Mouse (Mus musculus) forebrain, postnatal 0 days (tissue): ENCODE measurements around the gene Smad9. TPM values are rescaled to one million over a fixed set of nuclear protein-coding genes. Genes with fewer than 3 reads are reported as not detected.

Source experiments
- ATAC-seq: fragments of 200-750 bp; cut with Nextera tagmentation; 2 replicates; pipeline ENCODE4 v1.8.0; 2017; ENCODE audit warnings: mild to moderate bottlenecking, moderate library complexity
- DNase-seq: peaks from one replicate; pipeline ENCODE4 v3.0.0-alpha.2; 2015
- H3K27ac ChIP-seq: fragments of 300-500 bp; sonication (generic); 2 replicates; pipeline ENCODE4 v1.5.1; 2014; ENCODE audit warnings: low read depth, mild to moderate bottlenecking, antibody characterized with exemption, low read length, moderate library complexity, mixed read lengths
- H3K27me3 ChIP-seq: fragments of 300-500 bp; sonication (generic); 2 replicates; pipeline ENCODE4 v1.6.1; 2014; ENCODE audit warnings: mild to moderate bottlenecking, low read length, mixed read lengths; ENCODE audit not compliant: insufficient read depth
- H3K36me3 ChIP-seq: fragments of 300-500 bp; sonication (generic); 2 replicates; pipeline ENCODE4 v1.6.1; 2014; ENCODE audit warnings: mild to moderate bottlenecking, moderate library complexity; ENCODE audit not compliant: insufficient read depth
- H3K4me1 ChIP-seq: fragments of 300-500 bp; sonication (generic); 2 replicates; pipeline ENCODE4 v1.6.1; 2014; ENCODE audit warnings: antibody characterized with exemption; ENCODE audit not compliant: insufficient read depth
- H3K4me2 ChIP-seq: fragments of 300-500 bp; sonication (generic); 2 replicates; pipeline ENCODE4 v1.6.1; 2014; ENCODE audit warnings: low read depth, mild to moderate bottlenecking, moderate library complexity
- H3K4me3 ChIP-seq: fragments of 300-500 bp; sonication (generic); 2 replicates; pipeline ENCODE4 v1.5.1; 2014; ENCODE audit warnings: low read depth, low read length, mixed read lengths
- H3K9ac ChIP-seq: fragments of 300-500 bp; sonication (generic); 2 replicates; pipeline ENCODE4 v1.6.1; 2014; ENCODE audit warnings: mild to moderate bottlenecking
- H3K9me3 ChIP-seq: fragments of 300-500 bp; sonication (generic); 2 replicates; pipeline ENCODE4 v1.6.1; 2016; ENCODE audit warnings: low read length
- CTCF ChIP-seq: sonication (generic); IDR thresholded peaks from 2 replicates; pipeline ENCODE4 v1.5.1; 2016; ENCODE audit warnings: antibody characterized with exemption, control low read depth, low read depth
- WGBS: fragments of 180-500 bp; shearing (Covaris S2); extraction: QIAGEN DNeasy Blood & Tissue Kit; methylation state at CpG from one replicate; pipeline ENCODE4 v1.1.7; 2014; 5-methylcytosine and 5-hydroxymethylcytosine counted together
- polyA plus RNA-seq: library from polyadenylated mRNA; unstranded; fragments of >200 nt; fragmentation: Nextera tagmentation; extraction: Ambion mirVana; gene quantifications from 2 replicates; pipeline ENCODE4 v1.2.1, GENCODE M21; 2015
- total RNA-seq: library from RNA; depleted of rRNA; stranded (reverse); fragments of >200 nt; gene quantifications from 2 replicates; pipeline ENCODE4 v1.2.3, GENCODE M21; 2014

Smad9 gene
- total and polyA plus RNA-seq, 2 experiments from 2014 or later = 0.35 to 2.7 TPM

DNA sequence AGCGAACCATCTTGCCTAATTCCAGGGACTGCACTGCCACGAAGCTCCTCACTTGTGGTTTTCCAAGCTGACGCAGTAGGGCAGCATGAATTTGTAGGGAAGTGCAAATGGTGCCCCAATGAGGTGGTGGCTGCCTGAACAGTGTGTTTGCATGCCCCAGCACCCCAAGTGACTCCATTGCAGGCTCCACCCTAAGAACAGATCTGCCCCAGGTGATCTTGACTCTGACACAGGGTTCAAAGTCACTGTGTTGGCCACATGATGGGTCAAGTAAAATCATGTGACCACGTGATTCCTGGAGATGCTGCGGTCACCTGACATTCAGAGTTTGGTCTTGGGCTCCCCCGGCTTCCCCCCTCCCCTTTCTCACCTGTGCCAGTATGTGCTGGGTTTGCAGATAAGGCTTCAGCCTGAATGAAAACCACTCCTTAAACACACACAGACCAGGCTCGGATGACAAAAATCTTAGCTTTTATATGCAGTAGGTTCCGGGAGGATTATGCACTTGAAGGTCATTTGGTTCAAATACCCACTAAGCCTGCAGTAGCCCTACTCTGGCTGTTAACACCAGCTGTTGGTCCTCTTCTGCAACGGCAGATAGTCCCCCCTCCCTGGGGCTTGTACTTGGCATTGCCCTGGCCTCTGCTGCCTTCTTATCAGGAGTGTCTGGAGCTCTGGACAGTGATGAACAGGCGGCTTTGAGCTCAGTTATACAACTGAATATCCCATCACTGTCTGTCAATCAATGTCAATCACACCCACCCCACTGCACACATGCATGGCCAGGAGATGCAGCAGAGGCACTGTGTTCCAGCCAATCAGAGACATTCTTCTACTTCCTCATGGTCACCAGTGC, 36.7 kb downstream of the Smad9 start:
- 74% methylated on average over 10 of the region's 10 CpGs for WGBS
- H3K9ac ChIP-seq = no peak overlapping the region
- ATAC-seq (no peak), DNase-seq (no peak)
- no peak overlapping the region for H3K4me2 ChIP-seq
- H3K27ac ChIP-seq = no peak overlapping the region
- no peaks in the 10 kb centered on the region for H3K36me3 ChIP-seq
- no peak for TF ChIP-seq CTCF
- no peak overlapping the region for H3K4me3 ChIP-seq
- H3K4me1 ChIP-seq = no peaks in the 10 kb centered on the region
- no peaks in the 10 kb centered on the region for H3K27me3 ChIP-seq
- no peaks in the 10 kb centered on the region for H3K9me3 ChIP-seq

DNA sequence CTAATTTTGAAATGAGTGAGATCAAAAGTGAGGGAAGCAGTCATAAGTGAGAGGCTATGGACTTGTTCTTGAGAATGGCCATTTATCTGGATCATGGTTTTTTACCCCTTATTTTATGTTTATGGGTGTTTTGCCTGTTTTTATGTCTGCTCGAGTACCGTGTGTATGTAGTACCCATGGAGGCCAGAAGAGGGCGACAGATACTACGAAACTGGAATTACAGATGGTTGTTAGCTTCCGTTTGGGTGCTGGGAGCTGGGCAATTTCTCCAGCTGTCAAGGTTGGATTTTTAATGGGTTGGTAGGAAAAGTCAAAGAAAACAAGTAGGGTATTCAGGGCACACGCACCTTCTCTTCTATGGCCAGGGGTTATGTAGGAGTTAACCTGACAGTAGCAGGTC, 38.4 kb downstream of the Smad9 start:
- no peak for ATAC-seq
- Histone ChIP-seq H3K9ac (no peak overlapping the region), H3K4me2 (no peak overlapping the region), H3K4me1 (no peaks in the 10 kb centered on the region), H3K36me3 (no peaks in the 10 kb centered on the region), H3K27me3 (no peaks in the 10 kb centered on the region), H3K27ac (no peak overlapping the region), H3K4me3 (no peak overlapping the region), H3K9me3 (no peaks in the 10 kb centered on the region)
- TF ChIP-seq CTCF = peak; percentile 23; the same call in 1 of the 2 replicates
- DNase-seq = no peak
- WGBS = 85% methylated on average over 6 of the region's 6 CpGs

DNA sequence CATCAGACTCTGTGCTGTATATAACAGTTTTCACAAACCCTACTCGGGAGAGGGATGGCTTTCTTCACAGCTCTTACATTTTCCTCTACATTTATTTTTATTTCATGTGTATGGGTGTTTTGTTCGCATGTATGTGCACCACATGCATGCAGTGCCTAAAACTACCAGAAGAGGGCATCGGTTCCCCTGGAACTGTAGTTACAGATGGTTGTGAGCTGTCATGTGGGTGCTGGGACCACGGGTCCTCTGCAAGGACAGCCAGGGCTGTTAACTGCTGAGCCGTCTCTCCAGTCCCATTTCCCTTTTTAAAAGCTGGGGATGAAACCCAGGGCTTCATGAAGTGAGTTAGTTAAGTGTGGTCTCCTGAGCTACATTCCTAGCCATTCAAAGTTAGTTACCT, 40.0 kb downstream of the Smad9 start:
- TF ChIP-seq CTCF = 0 out of 2 replicates have a peak, but pooled peaks have one; percentile 9
- no peaks in the 10 kb centered on the region for H3K4me1 ChIP-seq
- no peak overlapping the region for H3K27ac ChIP-seq
- ATAC-seq = no peak
- no peaks in the 10 kb centered on the region for H3K9me3 ChIP-seq
- WGBS = 95% methylated on average over 5 of the region's 5 CpGs
- H3K9ac ChIP-seq = no peak overlapping the region
- H3K27me3 ChIP-seq = no peaks in the 10 kb centered on the region
- no peaks in the 10 kb centered on the region for H3K36me3 ChIP-seq
- DNase-seq = no peak
- H3K4me3 ChIP-seq = no peak overlapping the region
- H3K4me2 ChIP-seq = no peak overlapping the region

DNA sequence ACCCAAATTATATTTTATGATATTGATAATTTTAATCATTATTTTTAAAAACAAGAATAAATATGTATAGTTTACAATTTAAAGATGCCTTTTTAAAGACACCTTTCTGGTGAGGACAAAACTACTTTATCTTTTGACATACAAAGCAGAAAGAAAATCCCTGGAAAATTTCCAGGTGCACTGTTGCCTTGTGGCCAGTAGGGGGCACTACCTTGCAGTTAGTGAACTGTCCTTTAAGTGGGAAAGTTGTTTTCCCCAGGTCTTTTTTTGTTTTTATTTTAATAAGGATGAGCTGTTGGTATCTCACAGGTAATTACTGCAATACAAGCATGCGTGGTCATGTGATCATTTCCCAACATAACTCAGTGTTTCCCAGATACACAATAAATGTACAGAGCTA, 40.4 kb downstream of the Smad9 start:
- Histone ChIP-seq H3K4me2 (no peak overlapping the region), H3K4me3 (no peak overlapping the region), H3K27ac (no peak overlapping the region), H3K9me3 (no peaks in the 10 kb centered on the region), H3K4me1 (no peaks in the 10 kb centered on the region), H3K27me3 (no peaks in the 10 kb centered on the region), H3K9ac (no peak overlapping the region), H3K36me3 (no peaks in the 10 kb centered on the region)
- DNase-seq (peak; percentile 16), ATAC-seq (no peak)
- peak; percentile 45 for TF ChIP-seq CTCF
- WGBS = 89% methylated on average over 1 of the region's 1 CpGs

DNA sequence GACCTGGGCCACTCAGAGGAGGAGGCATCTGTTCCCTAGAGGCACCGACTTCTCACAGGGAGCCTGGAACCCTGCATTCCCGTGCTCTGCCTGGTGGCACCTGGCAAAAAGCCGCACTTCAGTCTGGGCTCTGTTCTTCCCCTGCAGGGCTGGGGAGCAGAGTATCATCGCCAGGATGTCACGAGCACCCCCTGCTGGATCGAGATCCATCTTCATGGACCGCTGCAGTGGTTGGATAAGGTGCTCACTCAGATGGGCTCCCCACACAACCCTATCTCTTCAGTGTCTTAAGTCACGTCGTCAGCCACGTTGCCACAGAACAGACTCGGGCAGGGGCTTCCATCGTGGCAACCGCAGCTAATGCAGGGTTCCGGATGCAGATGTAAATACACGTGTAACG, 41.8 kb downstream of the Smad9 start:
- no peak overlapping the region for H3K9ac ChIP-seq
- ATAC-seq (peak; percentile 74), DNase-seq (peak; percentile 48)
- H3K27ac ChIP-seq = no peak overlapping the region
- no peak overlapping the region for H3K4me2 ChIP-seq
- H3K27me3 ChIP-seq = no peaks in the 10 kb centered on the region
- TF ChIP-seq CTCF = peak; percentile 62
- H3K9me3 ChIP-seq = no peaks in the 10 kb centered on the region
- WGBS = 42% methylated on average over 16 of the region's 16 CpGs
- no peaks in the 10 kb centered on the region for H3K4me1 ChIP-seq
- no peaks in the 10 kb centered on the region for H3K36me3 ChIP-seq
- H3K4me3 ChIP-seq = no peak overlapping the region

DNA sequence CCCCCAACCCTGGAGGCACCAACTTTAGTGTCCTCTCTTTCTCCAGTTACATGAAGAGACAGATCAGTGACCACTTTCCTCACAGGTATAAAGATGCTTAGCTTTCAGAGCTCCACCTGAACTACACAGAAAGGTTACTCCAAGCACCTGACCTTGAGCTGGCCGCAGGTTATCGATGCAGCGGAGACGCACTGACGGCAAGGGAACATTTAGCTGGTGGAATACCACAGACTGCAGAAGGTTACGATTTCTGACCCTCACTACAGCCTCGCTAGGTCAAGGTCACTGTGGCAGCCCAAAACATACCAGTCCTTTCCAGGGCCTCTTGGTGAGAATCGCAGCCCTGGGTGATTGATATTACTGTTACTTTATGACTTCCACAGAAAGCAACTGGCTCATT, 48.3 kb downstream of the Smad9 start:
- no peaks in the 10 kb centered on the region for H3K27me3 ChIP-seq
- H3K27ac ChIP-seq = no peak overlapping the region
- H3K4me2 ChIP-seq = no peak overlapping the region
- ATAC-seq = no peak
- WGBS = 97% methylated on average over 8 of the region's 8 CpGs
- H3K4me1 ChIP-seq = peaks cover 12% of the 10 kb centered on the region; the same call in 1 of the 2 replicates
- DNase-seq = no peak
- peaks cover 13% of the 10 kb centered on the region for H3K36me3 ChIP-seq
- no peaks in the 10 kb centered on the region for H3K9me3 ChIP-seq
- H3K4me3 ChIP-seq = no peak overlapping the region
- no peak for TF ChIP-seq CTCF
- no peak overlapping the region for H3K9ac ChIP-seq

DNA sequence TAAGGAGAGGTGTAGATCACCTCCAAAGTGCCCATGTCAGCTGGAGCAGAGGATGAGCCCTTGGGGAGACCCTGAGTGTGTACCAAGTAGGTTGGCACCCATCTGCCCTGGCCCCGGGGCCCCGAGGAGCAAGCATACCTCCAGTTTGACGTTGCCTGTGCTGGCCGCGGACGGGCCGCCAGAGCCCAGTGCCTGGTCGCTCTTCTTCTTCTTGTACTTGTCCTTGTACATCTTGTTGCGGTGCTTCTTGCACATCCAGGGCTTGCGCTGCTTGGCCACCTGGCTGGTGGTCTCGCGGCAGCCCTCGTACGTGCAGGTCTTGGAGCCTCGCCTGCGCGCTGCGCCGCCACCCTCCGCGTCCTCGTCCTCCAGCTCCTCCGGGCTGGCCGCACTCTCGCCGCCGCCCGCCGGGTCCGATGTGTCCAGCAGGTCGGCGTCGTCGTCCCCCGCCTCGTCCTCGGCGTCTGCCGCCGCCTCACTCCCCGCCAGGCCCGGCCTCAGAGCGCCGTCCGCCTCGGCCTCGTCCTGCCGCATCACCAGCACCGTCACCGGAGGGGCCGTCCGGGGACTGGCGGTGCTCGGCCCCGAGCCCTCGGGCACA, 51.8 kb downstream of the Smad9 start:
- peak overlapping the region; percentile 87 for H3K9ac ChIP-seq
- WGBS = 5% methylated on average over 56 of the region's 56 CpGs
- H3K4me2 ChIP-seq = peak overlapping the region; percentile 94
- H3K4me1 ChIP-seq = peaks cover 12% of the 10 kb centered on the region; the same call in 1 of the 2 replicates
- no peak for DNase-seq
- peak overlapping the region; percentile 95 for H3K27ac ChIP-seq
- peaks cover 13% of the 10 kb centered on the region for H3K36me3 ChIP-seq
- H3K9me3 ChIP-seq = no peaks in the 10 kb centered on the region
- H3K4me3 ChIP-seq = peak overlapping the region; percentile 60
- no peaks in the 10 kb centered on the region for H3K27me3 ChIP-seq
- no peak for TF ChIP-seq CTCF
- ATAC-seq = peak; percentile 69
